Comparison of ENCODE assay signal across 8 mouse cellular contexts in genomic region chr15:37135590-37136164, GRCm38 (mm10).
A peak's percentile ranks its signal among the peaks of the same experiment; 100 is the strongest.
DNase-seq lines count a peak whose midpoint lies in the region; ATAC-seq and TF ChIP-seq lines count a peak whose summit lies in the region.

No protein-coding gene starts in this region.

- H3K4me1 ChIP-seq in forebrain, embryonic 16.5 days (replicated peaks; ENCODE audit: control insufficient read depth, insufficient read depth, low read length), result peaks cover 12% of the 10 kb centered on the region
- peaks cover 9% of the 10 kb centered on the region for H3K4me1 ChIP-seq in lung, embryonic 16.5 days (replicated peaks; ENCODE audit: control insufficient read depth, insufficient read depth, low read length)
- peaks cover 10% of the 10 kb centered on the region for H3K4me1 ChIP-seq in thymus, adult 2 months (replicated peaks; ENCODE audit: control insufficient read depth, insufficient read depth, low read length)

- no peaks in the 10 kb centered on the region for H3K27me3 ChIP-seq in forebrain, embryonic 16.5 days (replicated peaks; ENCODE audit: control insufficient read depth, insufficient read depth, low read length)
- no peaks in the 10 kb centered on the region for H3K27me3 ChIP-seq in lung, embryonic 16.5 days (ENCODE audit: control insufficient read depth, insufficient read depth, low read depth, low read length)
- H3K27me3 ChIP-seq in thymus, adult 2 months (ENCODE audit: control insufficient read depth, insufficient read depth, low read length), result no peaks in the 10 kb centered on the region

- TF ChIP-seq POLR2A in thymus, adult 2 months (IDR thresholded peaks at IDR 0.05; ENCODE audit: control insufficient read depth, extremely low read depth, insufficient read depth, low read length, poor library complexity), result no peak

- H3K4me2 ChIP-seq in forebrain, embryonic 16.5 days (ENCODE audit: low read length), result peak overlapping the region; percentile 86
- H3K4me2 ChIP-seq in lung, embryonic 16.5 days (ENCODE audit: low read depth, low read length), result peak overlapping the region; percentile 68

- peak; percentile 75 for ATAC-seq in forebrain, embryonic 16.5 days
- ATAC-seq in lung, embryonic 16.5 days (ENCODE audit: low read depth), result peak; percentile 94

- H3K36me3 ChIP-seq in forebrain, embryonic 16.5 days (ENCODE audit: control insufficient read depth, insufficient read depth), result no peaks in the 10 kb centered on the region
- no peaks in the 10 kb centered on the region for H3K36me3 ChIP-seq in lung, embryonic 16.5 days (ENCODE audit: control insufficient read depth, insufficient read depth, low read length)
- no peaks in the 10 kb centered on the region for H3K36me3 ChIP-seq in thymus, adult 2 months (ENCODE audit: control insufficient read depth, insufficient read depth, low read length)

- peak; percentile 43 to 58 for DNase-seq in CD8-positive naive resting alpha-beta T cell, adult 2 months (ENCODE audit: low read depth in 2 of 2, low spot score in 2 of 2)
- DNase-seq in cerebellum, adult 18-20 months, result peak; percentile 70 to 81
- peak; percentile 62 for DNase-seq in heart, postnatal 4 days
- DNase-seq in layer of hippocampus, adult 2 months (ENCODE audit: low spot score in 2 of 2), result peak in 1 of 2 experiments; percentile 40
- DNase-seq in ovary, adult 18-20 months (ENCODE audit: low spot score), result peak; percentile 20
- peak; percentile 46 for DNase-seq in thymus, adult 2 months

- 2% methylated on average over 35 of the region's 35 CpGs for WGBS in forebrain, embryonic 16.5 days
- 2% methylated on average over 35 of the region's 35 CpGs for WGBS in lung, embryonic 16.5 days
- WGBS in thymus, adult 2 months, result 16% methylated on average over 35 of the region's 35 CpGs

- 0 out of 2 replicates have a peak, but pooled peaks have one; percentile 4 for TF ChIP-seq CTCF in layer of hippocampus, adult 2 months (conservative IDR thresholded peaks at IDR 0.05)
- TF ChIP-seq CTCF in thymus, adult 2 months (IDR thresholded peaks at IDR 0.05; ENCODE audit: borderline replicate concordance, control insufficient read depth, extremely low read depth, insufficient read depth, low read length, poor library complexity), result no peak

- H3K4me3 ChIP-seq in forebrain, embryonic 16.5 days (replicated peaks; ENCODE audit: low read length), result peak overlapping the region; percentile 55
- peak overlapping the region; percentile 66 for H3K4me3 ChIP-seq in layer of hippocampus, adult 2 months
- H3K4me3 ChIP-seq in lung, embryonic 16.5 days (ENCODE audit: low read length), result peak overlapping the region; percentile 61
- H3K4me3 ChIP-seq in thymus, adult 2 months (ENCODE audit: control insufficient read depth, insufficient read depth, low read length), result peak overlapping the region; percentile 54

- H3K27ac ChIP-seq in forebrain, embryonic 16.5 days (ENCODE audit: low read length), result peak overlapping the region; percentile 77
- H3K27ac ChIP-seq in layer of hippocampus, adult 2 months, result peak overlapping the region; percentile 96
- peak overlapping the region; percentile 96 for H3K27ac ChIP-seq in lung, embryonic 16.5 days (ENCODE audit: low read length)
- H3K27ac ChIP-seq in thymus, adult 2 months (ENCODE audit: control insufficient read depth, insufficient read depth, low read length), result peak overlapping the region; percentile 14

- H3K9me3 ChIP-seq in forebrain, embryonic 16.5 days (ENCODE audit: control insufficient read depth, low read length), result no peaks in the 10 kb centered on the region
- no peaks in the 10 kb centered on the region for H3K9me3 ChIP-seq in lung, embryonic 16.5 days (ENCODE audit: control insufficient read depth, low read length)

- peak overlapping the region; percentile 83 for H3K9ac ChIP-seq in forebrain, embryonic 16.5 days (replicated peaks; ENCODE audit: low read depth, low read length)
- H3K9ac ChIP-seq in lung, embryonic 16.5 days (ENCODE audit: low read length), result peak overlapping the region; percentile 80

Comparison
In these comparisons a context has a peak if more than half of its experiments do, and no peak if none do; other contexts are left out.
1. H3K27ac ChIP-seq: peak in every context shown above with its lines; median percentile 96 in layer of hippocampus, adult 2 months; 96 in lung, embryonic 16.5 days; 77 in forebrain, embryonic 16.5 days; 14 in thymus, adult 2 months.